Mouse (Mus musculus) forebrain, postnatal 0 days (tissue): ENCODE data around the gene B3galt1. TPM values are rescaled to one million over a fixed set of nuclear protein-coding genes. Genes with fewer than 3 reads are reported as not detected.

Experiments used
- ATAC-seq: fragments of 200-750 bp; cut with Nextera tagmentation; 2 replicates; pipeline ENCODE4 v1.8.0; 2017; ENCODE audit warnings: mild to moderate bottlenecking, moderate library complexity
- DNase-seq: peaks from one replicate; pipeline ENCODE4 v3.0.0-alpha.2; 2015
- H3K27ac ChIP-seq: fragments of 300-500 bp; sonication (generic); 2 replicates; pipeline ENCODE4 v1.5.1; 2014; ENCODE audit warnings: low read depth, mild to moderate bottlenecking, antibody characterized with exemption, low read length, moderate library complexity, mixed read lengths
- H3K27me3 ChIP-seq: fragments of 300-500 bp; sonication (generic); 2 replicates; pipeline ENCODE4 v1.6.1; 2014; ENCODE audit warnings: mild to moderate bottlenecking, low read length, mixed read lengths; ENCODE audit not compliant: insufficient read depth
- H3K36me3 ChIP-seq: fragments of 300-500 bp; sonication (generic); 2 replicates; pipeline ENCODE4 v1.6.1; 2014; ENCODE audit warnings: mild to moderate bottlenecking, moderate library complexity; ENCODE audit not compliant: insufficient read depth
- H3K4me1 ChIP-seq: fragments of 300-500 bp; sonication (generic); 2 replicates; pipeline ENCODE4 v1.6.1; 2014; ENCODE audit warnings: antibody characterized with exemption; ENCODE audit not compliant: insufficient read depth
- H3K4me2 ChIP-seq: fragments of 300-500 bp; sonication (generic); 2 replicates; pipeline ENCODE4 v1.6.1; 2014; ENCODE audit warnings: low read depth, mild to moderate bottlenecking, moderate library complexity
- H3K4me3 ChIP-seq: fragments of 300-500 bp; sonication (generic); 2 replicates; pipeline ENCODE4 v1.5.1; 2014; ENCODE audit warnings: low read depth, low read length, mixed read lengths
- H3K9ac ChIP-seq: fragments of 300-500 bp; sonication (generic); 2 replicates; pipeline ENCODE4 v1.6.1; 2014; ENCODE audit warnings: mild to moderate bottlenecking
- H3K9me3 ChIP-seq: fragments of 300-500 bp; sonication (generic); 2 replicates; pipeline ENCODE4 v1.6.1; 2016; ENCODE audit warnings: low read length
- CTCF ChIP-seq: sonication (generic); IDR thresholded peaks from 2 replicates; pipeline ENCODE4 v1.5.1; 2016; ENCODE audit warnings: antibody characterized with exemption, control low read depth, low read depth
- WGBS: fragments of 180-500 bp; shearing (Covaris S2); extraction: QIAGEN DNeasy Blood & Tissue Kit; methylation state at CpG from one replicate; pipeline ENCODE4 v1.1.7; 2014; 5-methylcytosine and 5-hydroxymethylcytosine counted together
- polyA plus RNA-seq: library from polyadenylated mRNA; unstranded; fragments of >200 nt; fragmentation: Nextera tagmentation; extraction: Ambion mirVana; gene quantifications from 2 replicates; pipeline ENCODE4 v1.2.1, GENCODE M21; 2015
- total RNA-seq: library from RNA; depleted of rRNA; stranded (reverse); fragments of >200 nt; gene quantifications from 2 replicates; pipeline ENCODE4 v1.2.3, GENCODE M21; 2014; rRNA removed

The B3galt1 gene
- total RNA-seq (12.8 and 16.4 TPM in 2 replicates), polyA plus RNA-seq (40.2 and 55.2 TPM in 2 replicates)

GRCm38 (mm10) chr2:67565480-67566331 lies at the start of gene B3galt1:
TSS of gene B3galt1 (plus strand) at chr2:67565871.
- WGBS, result 1% methylated on average over 67 of the region's 83 CpGs
- peaks cover 6% of the 10 kb centered on the region; the same call in 1 of the 2 replicates for H3K4me1 ChIP-seq
- peak within 1 kb of the TSS; percentile 94 for H3K27ac ChIP-seq

GRCm38 (mm10) chr2:67516405-67516804 lies 49.3 kb upstream of the B3galt1 start:
- H3K4me1 ChIP-seq, result no peaks in the 10 kb centered on the region

More at GRCm38 (mm10) chr2:67565480-67566331, at the start of gene B3galt1:
- Histone ChIP-seq H3K9ac (peak within 1 kb of the TSS; percentile 91), H3K4me3 (peak within 1 kb of the TSS; percentile 89), H3K9me3 (no peaks in the 10 kb centered on the region), H3K4me2 (peak within 1 kb of the TSS; percentile 95), H3K36me3 (no peaks in the 10 kb centered on the region), H3K27me3 (no peaks in the 10 kb centered on the region; the same call in 1 of the 2 replicates)
- peak; percentile 96 for DNase-seq
- peak; percentile 98 for ATAC-seq
- TF ChIP-seq CTCF, result peak; percentile 23; the same call in 1 of the 2 replicates

GRCm38 (mm10) chr2:67535347-67535746 lies 30.3 kb upstream of the B3galt1 start:
- WGBS, result 96% methylated on average over 2 of the region's 2 CpGs

More at GRCm38 (mm10) chr2:67516405-67516804, 49.3 kb upstream of the B3galt1 start:
- ATAC-seq, result peak; percentile 79
- Histone ChIP-seq H3K27ac (no peak overlapping the region), H3K36me3 (no peaks in the 10 kb centered on the region), H3K9ac (no peak overlapping the region), H3K4me3 (no peak overlapping the region), H3K4me2 (no peak overlapping the region), H3K9me3 (no peaks in the 10 kb centered on the region), H3K27me3 (no peaks in the 10 kb centered on the region)
- peak; percentile 14 for DNase-seq
- no peak for TF ChIP-seq CTCF
- WGBS, result 77% methylated on average over 7 of the region's 7 CpGs

GRCm38 (mm10) chr2:67539426-67539825 lies 26.2 kb upstream of the B3galt1 start:
- Histone ChIP-seq H3K9me3 (no peaks in the 10 kb centered on the region), H3K36me3 (no peaks in the 10 kb centered on the region), H3K4me2 (no peak overlapping the region), H3K9ac (no peak overlapping the region), H3K4me3 (no peak overlapping the region), H3K4me1 (no peaks in the 10 kb centered on the region), H3K27me3 (no peaks in the 10 kb centered on the region), H3K27ac (no peak overlapping the region)
- no peak for DNase-seq
- no peak for TF ChIP-seq CTCF
- 82% methylated on average over 6 of the region's 6 CpGs for WGBS
- no peak for ATAC-seq

More at GRCm38 (mm10) chr2:67535347-67535746, 30.3 kb upstream of the B3galt1 start:
- Histone ChIP-seq H3K4me2 (no peak overlapping the region), H3K9me3 (no peaks in the 10 kb centered on the region), H3K9ac (no peak overlapping the region), H3K27ac (no peak overlapping the region), H3K4me1 (no peaks in the 10 kb centered on the region), H3K27me3 (no peaks in the 10 kb centered on the region), H3K4me3 (no peak overlapping the region), H3K36me3 (no peaks in the 10 kb centered on the region)
- ATAC-seq (no peak), DNase-seq (no peak)
- TF ChIP-seq CTCF, result peak; percentile 23

- ATAC-seq, result no peak
- 25% methylated on average over 11 of the region's 11 CpGs for WGBS
- no peaks in the 10 kb centered on the region for H3K4me1 ChIP-seq
- H3K4me2 ChIP-seq, result peak overlapping the region; percentile 19; the same call in 1 of the 2 replicates
- no peak overlapping the region for H3K9ac ChIP-seq
- H3K4me3 ChIP-seq, result no peak overlapping the region
- peak; percentile 26 for DNase-seq
- no peaks in the 10 kb centered on the region for H3K27me3 ChIP-seq
- no peaks in the 10 kb centered on the region for H3K9me3 ChIP-seq
- no peaks in the 10 kb centered on the region for H3K36me3 ChIP-seq
- H3K27ac ChIP-seq, result no peak overlapping the region
- TF ChIP-seq CTCF, result no peak
These were observed 23.5 kb upstream of the B3galt1 start for GRCm38 (mm10) chr2:67541957-67542696.

- Histone ChIP-seq H3K9ac (no peak overlapping the region), H3K27ac (no peak overlapping the region), H3K4me1 (no peaks in the 10 kb centered on the region), H3K4me3 (no peak overlapping the region), H3K27me3 (no peaks in the 10 kb centered on the region), H3K9me3 (no peaks in the 10 kb centered on the region), H3K4me2 (no peak overlapping the region), H3K36me3 (no peaks in the 10 kb centered on the region)
- WGBS, result 66% methylated on average over 8 of the region's 8 CpGs
- no peak for TF ChIP-seq CTCF
- DNase-seq (no peak), ATAC-seq (no peak)
These were observed 21.2 kb upstream of the B3galt1 start for GRCm38 (mm10) chr2:67544426-67544825.
